Comparison of ENCODE assay signal across 13 mouse cellular contexts in the genomic region with DNA sequence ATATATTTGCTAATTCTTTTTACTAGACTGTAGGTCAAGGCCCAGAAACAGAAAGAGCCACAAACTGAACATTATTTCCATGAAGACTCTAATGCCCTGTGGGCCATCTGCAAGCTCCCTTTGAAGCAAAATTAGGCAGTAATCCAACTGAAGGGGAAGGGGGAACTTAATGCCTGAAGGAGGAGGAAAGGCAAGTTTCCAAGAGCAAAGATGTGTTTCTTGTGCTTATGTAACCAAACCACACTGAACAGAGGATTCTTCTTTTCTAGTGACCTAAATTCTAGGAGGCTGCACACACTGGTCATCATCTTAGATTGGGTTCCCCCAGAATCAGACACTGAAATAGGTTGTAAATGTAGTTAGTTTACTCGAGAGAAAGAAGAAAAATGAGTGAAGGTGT.
DNase-seq lines count a peak whose midpoint lies in the region; ATAC-seq and TF ChIP-seq lines count a peak whose summit lies in the region.
"Had no signal": no experiment of that assay in that cellular context is flagged by ENCODE, and none has a peak within 500 bp of the region (broad histone marks: within the 10 kb centered on the region; RNA-seq: fewer than 3 reads in every experiment).

No protein-coding gene starts in this region.

- intact Hi-C loops in heart, postnatal 10 days (cut with DNase I), result no loop called here

- no peak overlapping the region for H3K4me3 ChIP-seq in lung, embryonic 14.5 days (ENCODE audit: low read depth, low read length)
- H3K4me3 ChIP-seq in hindbrain, embryonic 16.5 days (ENCODE audit: low read length), result no peak overlapping the region
- H3K4me3 ChIP-seq: liver, embryonic 13.5 days; midbrain, embryonic 12.5 days; neural tube, embryonic 13.5 days had no signal

- DNase-seq in heart, postnatal 10 days, result peak; percentile 4 to 18
- no peak for DNase-seq in heart, postnatal 4 days
- DNase-seq in lung, embryonic 14.5 days, result peak; percentile 83
- DNase-seq in lung, adult 18-20 months, result no peak
- DNase-seq in NIH3T3 (ENCODE audit: low read depth), result peak; percentile 11
- DNase-seq in testis, postnatal 14 days (ENCODE audit: low spot score), result no peak
- DNase-seq: adrenal gland, postnatal 36 days; heart, adult 18-20 months; kidney, adult 8-10 months; liver, embryonic 13.5 days had no signal

- no peaks in the 10 kb centered on the region for H3K27me3 ChIP-seq in lung, embryonic 14.5 days (ENCODE audit: insufficient read depth, low read length)
- H3K27me3 ChIP-seq in hindbrain, embryonic 16.5 days (replicated peaks; ENCODE audit: control insufficient read depth, insufficient read depth, low read length), result no peaks in the 10 kb centered on the region
- H3K27me3 ChIP-seq: liver, embryonic 13.5 days; midbrain, embryonic 12.5 days; neural tube, embryonic 13.5 days had no signal

- 40% methylated on average over 1 of the region's 1 CpGs for WGBS in lung, embryonic 14.5 days
- 68% methylated on average over 1 of the region's 1 CpGs for WGBS in hindbrain, embryonic 16.5 days

- no peaks in the 10 kb centered on the region for H3K36me3 ChIP-seq in lung, embryonic 14.5 days (ENCODE audit: insufficient read depth)
- H3K36me3 ChIP-seq in hindbrain, embryonic 16.5 days (ENCODE audit: control insufficient read depth, insufficient read depth, low read length), result no peaks in the 10 kb centered on the region
- H3K36me3 ChIP-seq: liver, embryonic 13.5 days; midbrain, embryonic 12.5 days; neural tube, embryonic 13.5 days had no signal

- H3K4me1 ChIP-seq in lung, embryonic 14.5 days (ENCODE audit: insufficient read depth), result no peaks in the 10 kb centered on the region
- H3K4me1 ChIP-seq in hindbrain, embryonic 16.5 days (ENCODE audit: control insufficient read depth, insufficient read depth, low read depth, low read length), result no peaks in the 10 kb centered on the region; the same call in 1 of the 2 replicates
- H3K4me1 ChIP-seq: liver, embryonic 13.5 days; midbrain, embryonic 12.5 days; neural tube, embryonic 13.5 days had no signal

- no peaks in the 10 kb centered on the region for H3K9me3 ChIP-seq in lung, embryonic 14.5 days (ENCODE audit: low read depth, low read length)
- no peaks in the 10 kb centered on the region for H3K9me3 ChIP-seq in hindbrain, embryonic 16.5 days (ENCODE audit: control insufficient read depth, low read length)
- H3K9me3 ChIP-seq: liver, embryonic 13.5 days; midbrain, embryonic 12.5 days; neural tube, embryonic 13.5 days had no signal

- H3K4me2 ChIP-seq in lung, embryonic 14.5 days, result no peak overlapping the region
- no peak overlapping the region for H3K4me2 ChIP-seq in hindbrain, embryonic 16.5 days (ENCODE audit: low read length)
- H3K4me2 ChIP-seq: liver, embryonic 13.5 days; midbrain, embryonic 12.5 days; neural tube, embryonic 13.5 days had no signal

- peak overlapping the region; percentile 69 for H3K27ac ChIP-seq in lung, embryonic 14.5 days (ENCODE audit: low read depth)
- peak overlapping the region; percentile 48; the same call in 1 of the 2 replicates for H3K27ac ChIP-seq in hindbrain, embryonic 16.5 days (ENCODE audit: low read depth, low read length)
- H3K27ac ChIP-seq: liver, embryonic 13.5 days; midbrain, embryonic 12.5 days; neural tube, embryonic 13.5 days had no signal

- H3K9ac ChIP-seq in lung, embryonic 14.5 days, result no peak overlapping the region
- no peak overlapping the region for H3K9ac ChIP-seq in hindbrain, embryonic 16.5 days (ENCODE audit: low read depth, low read length)
- H3K9ac ChIP-seq: liver, embryonic 13.5 days; midbrain, embryonic 12.5 days; neural tube, embryonic 13.5 days had no signal

- ATAC-seq in lung, embryonic 14.5 days (ENCODE audit: insufficient read depth), result peak; percentile 82; the same call in 1 of the 2 replicates
- no peak for ATAC-seq in hindbrain, embryonic 16.5 days

- no peak for TF ChIP-seq CTCF in lung, embryonic 14.5 days (IDR thresholded peaks at IDR 0.05; ENCODE audit: low read depth)

Comparison
In these comparisons a context has a peak if more than half of its experiments do, and no peak if none do; other contexts are left out.
1. DNase-seq: peak in heart, postnatal 10 days (2 of 2), lung, embryonic 14.5 days (single experiment) and NIH3T3 (single experiment); none in heart, postnatal 4 days (single experiment), lung, adult 18-20 months (0 of 2) and testis, postnatal 14 days (single experiment).